Mouse (Mus musculus) intestine, embryonic 15.5 days (tissue): ENCODE measurements around the gene Med4. TPM values are rescaled to one million over a fixed set of nuclear protein-coding genes. Genes with fewer than 3 reads are reported as not detected.
"Not testable (repeated sequence)": the region's sequence is repeated elsewhere in the genome, so short reads cannot be mapped to it uniquely, and the experiment has no call there.

Experiments used
- ATAC-seq: fragments of 200-750 bp; cut with Nextera tagmentation; 2 replicates; pipeline ENCODE4 v1.8.0; 2017; ENCODE audit warnings: moderate TSS enrichment, moderate library complexity
- H3K27ac ChIP-seq: fragments of 300-500 bp; sonication (generic); 2 replicates; pipeline ENCODE4 v1.5.1; 2015; ENCODE audit warnings: mild to moderate bottlenecking, inconsistent platforms
- H3K27me3 ChIP-seq: fragments of 300-500 bp; sonication (generic); replicated peaks from 2 replicates; pipeline ENCODE4 v1.6.1; 2015; ENCODE audit warnings: inconsistent platforms
- H3K36me3 ChIP-seq: fragments of 300-500 bp; sonication (generic); 2 replicates; pipeline ENCODE4 v1.6.1; 2015; ENCODE audit warnings: inconsistent platforms
- H3K4me1 ChIP-seq: fragments of 300-500 bp; sonication (generic); replicated peaks from 2 replicates; pipeline ENCODE4 v1.6.1; 2015; ENCODE audit warnings: inconsistent platforms
- H3K4me2 ChIP-seq: fragments of 300-500 bp; sonication (generic); replicated peaks from 2 replicates; pipeline ENCODE4 v1.6.1; 2015; ENCODE audit warnings: mild to moderate bottlenecking, inconsistent platforms
- H3K4me3 ChIP-seq: fragments of 300-500 bp; sonication (generic); replicated peaks from 2 replicates; pipeline ENCODE4 v1.5.1; 2015; ENCODE audit warnings: inconsistent platforms
- H3K9ac ChIP-seq: fragments of 300-500 bp; sonication (generic); 2 replicates; pipeline ENCODE4 v1.6.1; 2015; ENCODE audit warnings: inconsistent platforms
- H3K9me3 ChIP-seq: fragments of 300-500 bp; sonication (generic); 2 replicates; pipeline ENCODE4 v1.6.1; 2016; ENCODE audit warnings: inconsistent platforms
- WGBS: fragments of 180-500 bp; shearing (Covaris S2); methylation state at CpG from one replicate; pipeline ENCODE4 v1.1.7; 2015; 5-methylcytosine and 5-hydroxymethylcytosine counted together
- polyA plus RNA-seq: library from polyadenylated mRNA; unstranded; fragments of >200 nt; fragmentation: Nextera tagmentation; extraction: Ambion mirVana; gene quantifications from 2 replicates; pipeline ENCODE4 v1.2.1, GENCODE M21; 2015

Med4 gene
- polyA plus RNA-seq, 1 experiment from 2014 or later: 67.6 TPM

- no peak for ATAC-seq
- WGBS: 58% methylated on average over 8 of the region's 8 CpGs
- Histone ChIP-seq H3K9me3 (no peaks in the 10 kb centered on the region), H3K36me3 (no peaks in the 10 kb centered on the region), H3K27ac (no peak overlapping the region), H3K27me3 (no peaks in the 10 kb centered on the region), H3K4me3 (no peak overlapping the region), H3K4me2 (no peak overlapping the region), H3K4me1 (peaks cover 13% of the 10 kb centered on the region), H3K9ac (no peak overlapping the region)
These were observed 3.5 kb upstream of the Med4 start for GRCm38 (mm10) chr14:73506283-73506682.

GRCm38 (mm10) chr14:73507200-73507599, 2.6 kb upstream of the Med4 start:
- Histone ChIP-seq H3K9ac (no peak overlapping the region), H3K27me3 (no peaks in the 10 kb centered on the region), H3K4me3 (no peak overlapping the region), H3K4me1 (peaks cover 10% of the 10 kb centered on the region; the same call in 1 of the 2 replicates), H3K36me3 (no peaks in the 10 kb centered on the region), H3K4me2 (no peak overlapping the region), H3K9me3 (no peaks in the 10 kb centered on the region), H3K27ac (no peak overlapping the region)
- 86% methylated on average over 15 of the region's 15 CpGs for WGBS
- no peak for ATAC-seq

- no peak for ATAC-seq
- Histone ChIP-seq H3K36me3 (no peaks in the 10 kb centered on the region), H3K4me2 (no peak overlapping the region), H3K27ac (no peak overlapping the region), H3K27me3 (no peaks in the 10 kb centered on the region), H3K4me1 (peaks cover 10% of the 10 kb centered on the region; the same call in 1 of the 2 replicates), H3K9ac (no peak overlapping the region), H3K4me3 (no peak overlapping the region), H3K9me3 (no peaks in the 10 kb centered on the region)
- 55% methylated on average over 11 of the region's 11 CpGs for WGBS
These were observed 2.0 kb upstream of the Med4 start for GRCm38 (mm10) chr14:73507702-73508376.

GRCm38 (mm10) chr14:73508630-73509395, 1.0 kb upstream of the Med4 start:
- 91% methylated on average over 6 of the region's 6 CpGs for WGBS
- H3K9ac ChIP-seq: no peak overlapping the region

GRCm38 (mm10) chr14:73524136-73524535, 14.3 kb downstream of the Med4 start:
- 0 out of 2 replicates have a peak, but pooled peaks have one; percentile 0 for ATAC-seq
- H3K27me3 ChIP-seq: no peaks in the 10 kb centered on the region
- no peak overlapping the region for H3K4me3 ChIP-seq
- peak overlapping the region; percentile 53 for H3K4me2 ChIP-seq
- no peaks in the 10 kb centered on the region for H3K4me1 ChIP-seq
- 71% methylated on average over 3 of the region's 3 CpGs for WGBS
- no peaks in the 10 kb centered on the region for H3K9me3 ChIP-seq
- H3K9ac ChIP-seq: no peak overlapping the region
- no peak overlapping the region for H3K27ac ChIP-seq
- H3K36me3 ChIP-seq: no peaks in the 10 kb centered on the region

More at GRCm38 (mm10) chr14:73508630-73509395, 1.0 kb upstream of the Med4 start:
- H3K27me3 ChIP-seq: no peaks in the 10 kb centered on the region
- no peaks in the 10 kb centered on the region for H3K9me3 ChIP-seq
- no peak overlapping the region for H3K4me3 ChIP-seq
- H3K4me1 ChIP-seq: peaks cover 10% of the 10 kb centered on the region; the same call in 1 of the 2 replicates
- ATAC-seq: no peak
- no peak overlapping the region for H3K4me2 ChIP-seq
- H3K36me3 ChIP-seq: no peaks in the 10 kb centered on the region
- no peak overlapping the region for H3K27ac ChIP-seq

- peak; percentile 100 for ATAC-seq
- under 1% methylated on average over 41 of the region's 41 CpGs for WGBS
- no peaks in the 10 kb centered on the region for H3K4me1 ChIP-seq
- peak within 1 kb of the TSS; percentile 53 for H3K4me2 ChIP-seq
- H3K9ac ChIP-seq: peak within 1 kb of the TSS; percentile 48; the same call in 1 of the 2 replicates
- H3K27ac ChIP-seq: peak within 1 kb of the TSS; percentile 83
- H3K27me3 ChIP-seq: no peaks in the 10 kb centered on the region
- H3K4me3 ChIP-seq: peak within 1 kb of the TSS; percentile 51
- no peaks in the 10 kb centered on the region for H3K9me3 ChIP-seq
- H3K36me3 ChIP-seq: no peaks in the 10 kb centered on the region
These were observed 15.1 kb downstream of the Med4 start, which contains the start of gene Sucla2 for GRCm38 (mm10) chr14:73524766-73525448. Gene Sucla2 (plus strand): TSS chr14:73525319.

GRCm38 (mm10) chr14:73528661-73529060, 18.8 kb downstream of the Med4 start:
- WGBS: 86% methylated on average over 3 of the region's 3 CpGs
- not testable (repeated sequence) for H3K27ac ChIP-seq, H3K4me3 ChIP-seq, H3K4me2 ChIP-seq, H3K9ac ChIP-seq, H3K27me3 ChIP-seq, H3K4me1 ChIP-seq, H3K36me3 ChIP-seq, H3K9me3 ChIP-seq, ATAC-seq

- no peaks in the 10 kb centered on the region for H3K9me3 ChIP-seq
- 68% methylated on average over 6 of the region's 6 CpGs for WGBS
- H3K4me1 ChIP-seq: no peaks in the 10 kb centered on the region
- H3K4me3 ChIP-seq: no peak overlapping the region
- H3K9ac ChIP-seq: no peak overlapping the region
- H3K36me3 ChIP-seq: no peaks in the 10 kb centered on the region
- no peak overlapping the region for H3K4me2 ChIP-seq
- ATAC-seq: no peak
- H3K27ac ChIP-seq: no peak overlapping the region
- no peaks in the 10 kb centered on the region for H3K27me3 ChIP-seq
These were observed 24.1 kb downstream of the Med4 start for GRCm38 (mm10) chr14:73533755-73534465.

GRCm38 (mm10) chr14:73535641-73536040, 25.8 kb downstream of the Med4 start:
- no peaks in the 10 kb centered on the region for H3K27me3 ChIP-seq
- no peak overlapping the region for H3K27ac ChIP-seq
- no peaks in the 10 kb centered on the region for H3K9me3 ChIP-seq
- ATAC-seq: no peak
- H3K9ac ChIP-seq: no peak overlapping the region
- H3K4me1 ChIP-seq: no peaks in the 10 kb centered on the region
- H3K36me3 ChIP-seq: no peaks in the 10 kb centered on the region
- 88% methylated on average over 2 of the region's 2 CpGs for WGBS
- H3K4me3 ChIP-seq: no peak overlapping the region
- H3K4me2 ChIP-seq: no peak overlapping the region

- H3K4me1 ChIP-seq: no peaks in the 10 kb centered on the region
- H3K4me3 ChIP-seq: no peak overlapping the region
- H3K27me3 ChIP-seq: no peaks in the 10 kb centered on the region
- H3K36me3 ChIP-seq: no peaks in the 10 kb centered on the region
- ATAC-seq: no peak
- no peaks in the 10 kb centered on the region for H3K9me3 ChIP-seq
- no peak overlapping the region for H3K4me2 ChIP-seq
- H3K27ac ChIP-seq: no peak overlapping the region
- no peak overlapping the region for H3K9ac ChIP-seq
- 80% methylated on average over 6 of the region's 6 CpGs for WGBS
These were observed 34.0 kb downstream of the Med4 start for GRCm38 (mm10) chr14:73543781-73544180.

GRCm38 (mm10) chr14:73547034-73547433, 37.2 kb downstream of the Med4 start:
- Histone ChIP-seq H3K4me1 (no peaks in the 10 kb centered on the region; the same call in 1 of the 2 replicates), H3K9ac (no peak overlapping the region), H3K9me3 (no peaks in the 10 kb centered on the region), H3K4me2 (no peak overlapping the region), H3K36me3 (no peaks in the 10 kb centered on the region), H3K4me3 (no peak overlapping the region), H3K27me3 (no peaks in the 10 kb centered on the region), H3K27ac (no peak overlapping the region)
- WGBS: 64% methylated on average over 4 of the region's 4 CpGs
- no peak for ATAC-seq

- 86% methylated on average over 3 of the region's 3 CpGs for WGBS
- no peak within 1 kb of the TSS for H3K27ac ChIP-seq
- no peak within 1 kb of the TSS for H3K9ac ChIP-seq
- no peaks in the 10 kb centered on the region for H3K9me3 ChIP-seq
- no peaks in the 10 kb centered on the region for H3K36me3 ChIP-seq
- H3K4me1 ChIP-seq: no peaks in the 10 kb centered on the region; the same call in 1 of the 2 replicates
- H3K4me2 ChIP-seq: no peak within 1 kb of the TSS
- no peak for ATAC-seq
- H3K4me3 ChIP-seq: no peak within 1 kb of the TSS
- H3K27me3 ChIP-seq: no peaks in the 10 kb centered on the region
These were observed 38.2 kb downstream of the Med4 start, which contains the start of gene Nudt15 for GRCm38 (mm10) chr14:73548051-73548450. Gene Nudt15 (minus strand): TSS chr14:73548242.
